Mouse (Mus musculus): ENCODE data around the gene Crhr1. TPM values are rescaled to one million over a fixed set of nuclear protein-coding genes. Genes with fewer than 3 reads are reported as not detected.

Gene Crhr1
- total and polyA plus RNA-seq, 3 experiments, result not detected

- no peak overlapping the region for H3K4me3 ChIP-seq (replicated peaks in 1 of 3; ENCODE audit: low read depth in 2 of 3, low read length in 2 of 3, poor library complexity in 1 of 3)
- no peaks in the 10 kb centered on the region for H3K36me3 ChIP-seq (replicated peaks in 1 of 2; ENCODE audit: control insufficient read depth in 1 of 2, insufficient read depth in 1 of 2, low read length in 1 of 2)
- H3K79me2 ChIP-seq (replicated peaks; ENCODE audit: control insufficient read depth, extremely low read depth, insufficient read depth, poor library complexity, severe bottlenecking), result no peaks in the 10 kb centered on the region
- no peak overlapping the region for H3K4me2 ChIP-seq (ENCODE audit: insufficient read depth, low read depth, poor library complexity, severe bottlenecking)
- no peak overlapping the region for H3K9ac ChIP-seq (ENCODE audit: insufficient read depth, low read depth)
- H3K27me3 ChIP-seq (replicated peaks), result peaks cover 8% of the 10 kb centered on the region
- H3K27ac ChIP-seq (ENCODE audit: insufficient read depth, low read depth), result no peak overlapping the region
- TF ChIP-seq SMC3 (IDR thresholded peaks at IDR 0.05; ENCODE audit: low read depth, low read length), result no peak
- TF ChIP-seq NRF1 (IDR thresholded peaks at IDR 0.05; ENCODE audit: low read depth, low read length), result no peak
- no peak for TF ChIP-seq JUND (conservative IDR thresholded peaks at IDR 0.05; ENCODE audit: low read depth, low read length)
- no peak for TF ChIP-seq RCOR1 (conservative IDR thresholded peaks at IDR 0.05; ENCODE audit: low read depth, low read length)
- no peak for TF ChIP-seq MYC (IDR thresholded peaks at IDR 0.05; ENCODE audit: low read depth, low read length)
- no peak for TF ChIP-seq CHD2 (IDR thresholded peaks at IDR 0.05; ENCODE audit: low read length)
- TF ChIP-seq EP300 (IDR thresholded peaks at IDR 0.05; ENCODE audit: low read length), result no peak
- no peak for TF ChIP-seq MAFK (IDR thresholded peaks at IDR 0.05; ENCODE audit: insufficient replicate concordance, low read length)
- in situ Hi-C loops (cut with MboI; ENCODE audit: low pct_ligation_motif_present, low pct_unique_long_range_greater_than_20kb, low sequenced_read_pairs), result no loop called here
- H3K9me3 ChIP-seq (replicated peaks; ENCODE audit: low read length), result no peaks in the 10 kb centered on the region
- H3K4me1 ChIP-seq (ENCODE audit: control insufficient read depth in 1 of 2, insufficient read depth in 2 of 2), result peaks cover 7 to 18% of the 10 kb centered on the region in 2 experiments
- dilution Hi-C loops (cut with MboI; ENCODE audit: extremely low pct_ligation_motif_present, extremely low pct_unique_long_range_greater_than_20kb, low sequenced_read_pairs), result no loop called here
- DNase-seq (ENCODE audit: extremely low read depth), result no peak
These were observed 26.3 kb upstream of the Crhr1 start for GRCm38 (mm10) chr11:104106329-104106728.

GRCm38 (mm10) chr11:104106969-104107368 is 25.7 kb upstream of the Crhr1 start:
- no peak for DNase-seq (ENCODE audit: extremely low read depth)
- H3K27me3 ChIP-seq (replicated peaks), result peaks cover 10% of the 10 kb centered on the region
- no peaks in the 10 kb centered on the region for H3K9me3 ChIP-seq (replicated peaks; ENCODE audit: low read length)
- H3K9ac ChIP-seq (ENCODE audit: insufficient read depth, low read depth), result no peak overlapping the region
- peaks cover 6 to 12% of the 10 kb centered on the region in 2 experiments; a peak in 3 of 4 replicates for H3K4me1 ChIP-seq (ENCODE audit: control insufficient read depth in 1 of 2, insufficient read depth in 2 of 2)
- H3K79me2 ChIP-seq (replicated peaks; ENCODE audit: control insufficient read depth, extremely low read depth, insufficient read depth, poor library complexity, severe bottlenecking), result no peaks in the 10 kb centered on the region
- dilution Hi-C loops (cut with MboI; ENCODE audit: extremely low pct_ligation_motif_present, extremely low pct_unique_long_range_greater_than_20kb, low sequenced_read_pairs), result no loop called here
- TF ChIP-seq RCOR1 (conservative IDR thresholded peaks at IDR 0.05; ENCODE audit: low read depth, low read length) (no peak), TBP (conservative IDR thresholded peaks at IDR 0.05; ENCODE audit: low read depth, low read length) (no peak), POLR2AphosphoS2 (IDR thresholded peaks at IDR 0.05; ENCODE audit: low read depth, low read length) (no peak), MAZ (IDR thresholded peaks at IDR 0.05; ENCODE audit: low read depth, low read length) (no peak)
- H3K4me2 ChIP-seq (ENCODE audit: insufficient read depth, low read depth, poor library complexity, severe bottlenecking), result no peak overlapping the region
- in situ Hi-C loops (cut with MboI; ENCODE audit: low pct_ligation_motif_present, low pct_unique_long_range_greater_than_20kb, low sequenced_read_pairs), result no loop called here
- no peak overlapping the region for H3K27ac ChIP-seq (ENCODE audit: insufficient read depth, low read depth)
- H3K36me3 ChIP-seq (replicated peaks in 1 of 2; ENCODE audit: control insufficient read depth in 1 of 2, insufficient read depth in 1 of 2, low read length in 1 of 2), result no peaks in the 10 kb centered on the region
- no peak overlapping the region for H3K4me3 ChIP-seq (replicated peaks in 1 of 3; ENCODE audit: low read depth in 2 of 3, low read length in 2 of 3, poor library complexity in 1 of 3)

- Histone ChIP-seq H3K27me3 (replicated peaks) (peaks cover 10% of the 10 kb centered on the region), H3K9ac (ENCODE audit: insufficient read depth, low read depth) (no peak overlapping the region), H3K79me2 (replicated peaks; ENCODE audit: control insufficient read depth, extremely low read depth, insufficient read depth, poor library complexity, severe bottlenecking) (no peaks in the 10 kb centered on the region), H3K4me2 (ENCODE audit: insufficient read depth, low read depth, poor library complexity, severe bottlenecking) (no peak overlapping the region), H3K9me3 (replicated peaks; ENCODE audit: low read length) (no peaks in the 10 kb centered on the region), H3K36me3 (replicated peaks in 1 of 2; ENCODE audit: control insufficient read depth in 1 of 2, insufficient read depth in 1 of 2, low read length in 1 of 2) (no peaks in the 10 kb centered on the region), H3K4me1 (ENCODE audit: control insufficient read depth in 1 of 2, insufficient read depth in 2 of 2) (no peaks in the 10 kb centered on the region), H3K4me3 (replicated peaks in 1 of 3; ENCODE audit: low read depth in 2 of 3, low read length in 2 of 3, poor library complexity in 1 of 3) (no peak overlapping the region), H3K27ac (ENCODE audit: insufficient read depth, low read depth) (no peak overlapping the region)
- no peak for DNase-seq (ENCODE audit: extremely low read depth)
- TF ChIP-seq SIN3A (IDR thresholded peaks at IDR 0.05; ENCODE audit: low read length) (no peak), ZKSCAN1 (IDR thresholded peaks at IDR 0.05; ENCODE audit: borderline replicate concordance, low read depth, low read length) (no peak), MYC (IDR thresholded peaks at IDR 0.05; ENCODE audit: low read depth, low read length) (no peak), SMC3 (IDR thresholded peaks at IDR 0.05; ENCODE audit: low read depth, low read length) (no peak), ZC3H11A (IDR thresholded peaks at IDR 0.05; ENCODE audit: low read depth, low read length) (no peak), GABPA (IDR thresholded peaks at IDR 0.05; ENCODE audit: insufficient replicate concordance, low read depth, low read length) (no peak), JUN (IDR thresholded peaks at IDR 0.05; ENCODE audit: insufficient read depth, low read depth, low read length) (no peak), TCF12 (IDR thresholded peaks at IDR 0.05; ENCODE audit: low read depth, low read length) (no peak), NELFE (IDR thresholded peaks at IDR 0.05; ENCODE audit: low read depth, low read length) (no peak), ETS1 (conservative IDR thresholded peaks at IDR 0.05; ENCODE audit: low read depth, low read length) (no peak)
- dilution Hi-C loops (cut with MboI; ENCODE audit: extremely low pct_ligation_motif_present, extremely low pct_unique_long_range_greater_than_20kb, low sequenced_read_pairs) (no loop called here), in situ Hi-C loops (cut with MboI; ENCODE audit: low pct_ligation_motif_present, low pct_unique_long_range_greater_than_20kb, low sequenced_read_pairs) (no loop called here)
These were observed 22.3 kb upstream of the Crhr1 start for GRCm38 (mm10) chr11:104110366-104110765.
